Mouse (Mus musculus) adrenal gland, postnatal 14 days (tissue): Measurements from ENCODE around the gene Gm39115. TPM values are rescaled to one million over a fixed set of nuclear protein-coding genes. Genes with fewer than 3 reads are reported as not detected.
"Not testable (repeated sequence)": the region's sequence is repeated elsewhere in the genome, so short reads cannot be mapped to it uniquely, and the experiment has no call there.

ENCODE experiments used
- DNase-seq: peaks from one replicate; pipeline ENCODE4 v3.0.0; 2021; ENCODE audit warnings: mixed read lengths
- long read RNA-seq, 2 experiments: library from polyadenylated mRNA; stranded (forward); transcript quantifications; one replicate each; pipeline ENCODE4 v2.0.0; 2021
- total RNA-seq: library from RNA; stranded (reverse); gene quantifications from 2 replicates; pipeline ENCODE4 v1.2.3, GENCODE M21; 2021

Gene Gm39115
- not detected in 2 replicates for total RNA-seq
- long read RNA-seq, experiment 1: 0 reads
- long read RNA-seq, experiment 2: 0 reads

- DNase-seq: not testable (repeated sequence)
Measured at GRCm38 (mm10) chr7:142135934-142136333, at the start of gene Gm39115. TSS of gene Gm39115 (minus strand) at chr7:142136034.

GRCm38 (mm10) chr7:142181021-142181420 lies 45.2 kb upstream of the Gm39115 start:
- DNase-seq: no peak

GRCm38 (mm10) chr7:142178685-142179084 lies 42.9 kb upstream of the Gm39115 start:
- no peak for DNase-seq

- DNase-seq: not testable (repeated sequence)
Measured at GRCm38 (mm10) chr7:142175905-142176304, 40.1 kb upstream of the Gm39115 start, which contains the start of gene Krtap5-2. TSS of gene Krtap5-2 (minus strand) at chr7:142176005.

GRCm38 (mm10) chr7:142169836-142170235 lies 34.0 kb upstream of the Gm39115 start:
- DNase-seq: no peak

GRCm38 (mm10) chr7:142165639-142166038 lies 29.8 kb upstream of the Gm39115 start, which contains the start of gene Gm4553:
TSS of gene Gm4553 (minus strand) at chr7:142165739.
- DNase-seq: not testable (repeated sequence)

GRCm38 (mm10) chr7:142159366-142159765 lies 23.5 kb upstream of the Gm39115 start:
- peak; percentile 54 for DNase-seq

- not testable (repeated sequence) for DNase-seq
Measured at GRCm38 (mm10) chr7:142157013-142157412, 21.2 kb upstream of the Gm39115 start, which contains the start of gene Gm29735. TSS of gene Gm29735 (minus strand) at chr7:142157113.

GRCm38 (mm10) chr7:142155308-142155707 lies 19.5 kb upstream of the Gm39115 start:
- DNase-seq: no peak

- DNase-seq: no peak
Measured at GRCm38 (mm10) chr7:142152191-142152590, 16.4 kb upstream of the Gm39115 start.

GRCm38 (mm10) chr7:142148633-142149032 lies 12.8 kb upstream of the Gm39115 start:
- DNase-seq: no peak

GRCm38 (mm10) chr7:142146033-142146432 lies 10.2 kb upstream of the Gm39115 start:
- DNase-seq: peak; percentile 78

GRCm38 (mm10) chr7:142145413-142145940 lies 9.6 kb upstream of the Gm39115 start:
- DNase-seq: no peak

- no peak for DNase-seq
Measured at GRCm38 (mm10) chr7:142144507-142144906, 8.7 kb upstream of the Gm39115 start, which contains the start of gene Gm45337. TSS of gene Gm45337 (minus strand) at chr7:142144607.

- not testable (repeated sequence) for DNase-seq
Measured at GRCm38 (mm10) chr7:142143506-142144010, 7.7 kb upstream of the Gm39115 start.

GRCm38 (mm10) chr7:142140696-142141095 lies 4.9 kb upstream of the Gm39115 start:
- DNase-seq: no peak

- DNase-seq: no peak
Measured at GRCm38 (mm10) chr7:142134206-142134995, 1.4 kb downstream of the Gm39115 start.

GRCm38 (mm10) chr7:142128843-142129242 lies 7.0 kb downstream of the Gm39115 start:
- DNase-seq: no peak

GRCm38 (mm10) chr7:142120629-142121028 lies 15.2 kb downstream of the Gm39115 start, which contains the start of gene Gm45618:
TSS of gene Gm45618 (minus strand) at chr7:142120729.
- DNase-seq: not testable (repeated sequence)

- peak; percentile 37 for DNase-seq
Measured at GRCm38 (mm10) chr7:142119632-142120031, 16.2 kb downstream of the Gm39115 start.

GRCm38 (mm10) chr7:142104747-142105146 lies 31.1 kb downstream of the Gm39115 start:
- DNase-seq: no peak

GRCm38 (mm10) chr7:142097776-142098175 lies 38.1 kb downstream of the Gm39115 start:
- peak; percentile 88 for DNase-seq

GRCm38 (mm10) chr7:142096701-142097100 lies 39.1 kb downstream of the Gm39115 start:
- no peak for DNase-seq
